17 mouse cellular contexts compared by ENCODE assay signal in the genomic region with DNA sequence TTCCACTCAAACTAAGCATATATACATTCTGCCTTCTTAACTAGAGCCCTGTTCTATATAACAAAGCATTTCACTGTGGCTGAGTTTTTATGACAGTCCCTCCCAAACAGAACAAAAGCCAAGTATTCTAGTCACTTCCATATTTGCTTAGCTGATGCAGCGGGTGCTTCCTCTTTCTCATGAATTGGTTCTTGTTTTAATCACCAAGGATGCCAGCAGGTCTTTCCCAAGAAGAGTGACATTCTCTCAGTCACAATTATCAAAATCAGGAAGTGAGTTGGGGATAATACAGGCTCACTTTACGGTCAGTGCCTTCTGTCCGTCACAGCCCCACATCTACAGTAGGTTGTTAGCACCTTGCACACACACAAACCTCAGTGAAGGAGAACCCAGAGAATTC. TPM values are rescaled to one million over a fixed set of nuclear protein-coding genes. Genes with fewer than 3 reads are reported as not detected.
DNase-seq lines count a peak whose midpoint lies in the region; ATAC-seq and TF ChIP-seq lines count a peak whose summit lies in the region.
"Had no signal": no experiment of that assay in that cellular context is flagged by ENCODE, and none has a peak within 500 bp of the region (broad histone marks: within the 10 kb centered on the region; RNA-seq: fewer than 3 reads in every experiment).

No protein-coding gene starts in this region.

- no peak overlapping the region for H3K4me2 ChIP-seq in intestine, postnatal 0 days (replicated peaks; ENCODE audit: low read depth)
- no peak overlapping the region for H3K4me2 ChIP-seq in stomach, embryonic 16.5 days (ENCODE audit: low read depth, low read length)
- H3K4me2 ChIP-seq: kidney, embryonic 15.5 days; limb, embryonic 12.5 days; midbrain, embryonic 13.5 days; neural tube, embryonic 13.5 days had no signal

- H3K9me3 ChIP-seq in intestine, postnatal 0 days (ENCODE audit: control insufficient read depth) = no peaks in the 10 kb centered on the region
- H3K9me3 ChIP-seq in stomach, embryonic 16.5 days (replicated peaks; ENCODE audit: control insufficient read depth, low read length) = no peaks in the 10 kb centered on the region
- H3K9me3 ChIP-seq: kidney, embryonic 15.5 days; limb, embryonic 12.5 days; midbrain, embryonic 13.5 days; neural tube, embryonic 13.5 days had no signal

- no peak for TF ChIP-seq CTCF in gastrocnemius, adult 2 months (IDR thresholded peaks at IDR 0.05)
- TF ChIP-seq CTCF in intestine, postnatal 0 days (IDR thresholded peaks at IDR 0.05; ENCODE audit: low read depth) = no peak

- ATAC-seq in intestine, postnatal 0 days = no peak
- no peak for ATAC-seq in stomach, embryonic 16.5 days (ENCODE audit: insufficient read depth, low FRiP score)
- ATAC-seq: midbrain, embryonic 13.5 days; Patski had no signal

- H3K4me3 ChIP-seq in gastrocnemius, adult 2 months = no peak overlapping the region
- H3K4me3 ChIP-seq in intestine, postnatal 0 days (ENCODE audit: low read depth, low read length) = no peak overlapping the region
- H3K4me3 ChIP-seq in stomach, embryonic 16.5 days (replicated peaks; ENCODE audit: low read length) = no peak overlapping the region
- H3K4me3 ChIP-seq: heart, adult 2 months; kidney, embryonic 15.5 days; limb, embryonic 12.5 days; midbrain, embryonic 13.5 days; neural tube, embryonic 13.5 days had no signal

- H3K36me3 ChIP-seq in intestine, postnatal 0 days (ENCODE audit: control insufficient read depth, insufficient read depth) = no peaks in the 10 kb centered on the region
- no peaks in the 10 kb centered on the region for H3K36me3 ChIP-seq in stomach, embryonic 16.5 days (ENCODE audit: control insufficient read depth, insufficient read depth, low read length)
- H3K36me3 ChIP-seq: kidney, embryonic 15.5 days; midbrain, embryonic 13.5 days had no signal

- no peak overlapping the region for H3K9ac ChIP-seq in intestine, postnatal 0 days (ENCODE audit: low read depth, low read length)
- no peak overlapping the region for H3K9ac ChIP-seq in stomach, embryonic 16.5 days (ENCODE audit: low read length)
- H3K9ac ChIP-seq: kidney, embryonic 15.5 days; limb, embryonic 12.5 days; midbrain, embryonic 13.5 days; neural tube, embryonic 13.5 days had no signal

- WGBS in intestine, postnatal 0 days = 26% methylated on average over 3 of the region's 3 CpGs
- 59% methylated on average over 3 of the region's 3 CpGs for WGBS in stomach, embryonic 16.5 days

- no peaks in the 10 kb centered on the region for H3K27me3 ChIP-seq in intestine, postnatal 0 days (replicated peaks; ENCODE audit: control insufficient read depth, insufficient read depth, low read length)
- H3K27me3 ChIP-seq in stomach, embryonic 16.5 days (ENCODE audit: control insufficient read depth, insufficient read depth, low read length) = no peaks in the 10 kb centered on the region
- H3K27me3 ChIP-seq: kidney, embryonic 15.5 days; limb, embryonic 12.5 days; neural tube, embryonic 13.5 days; Patski had no signal

- peaks cover 24% of the 10 kb centered on the region for H3K4me1 ChIP-seq in intestine, postnatal 0 days (replicated peaks; ENCODE audit: control insufficient read depth, insufficient read depth, low read length)
- H3K4me1 ChIP-seq in stomach, embryonic 16.5 days (ENCODE audit: control insufficient read depth, insufficient read depth, low read length) = peaks cover 43% of the 10 kb centered on the region

- peak overlapping the region; percentile 6; the same call in 1 of the 2 replicates for H3K27ac ChIP-seq in gastrocnemius, adult 2 months
- H3K27ac ChIP-seq in intestine, postnatal 0 days (ENCODE audit: low read depth, low read length) = peak overlapping the region; percentile 71
- peak overlapping the region; percentile 32; the same call in 1 of the 2 replicates for H3K27ac ChIP-seq in stomach, embryonic 16.5 days (ENCODE audit: low read length)
- H3K27ac ChIP-seq: heart, adult 2 months; kidney, embryonic 15.5 days; limb, embryonic 12.5 days; midbrain, embryonic 13.5 days; neural tube, embryonic 13.5 days had no signal

- intact Hi-C loops in gastrocnemius, adult 2 months (cut with DNase I) = no loop called here

- DNase-seq in gastrocnemius, adult 2 months = no peak
- DNase-seq in gastrocnemius, adult 8-10 months (ENCODE audit: low spot score in 2 of 2) = no peak
- peak; percentile 20 for DNase-seq in retina, postnatal 1 day
- DNase-seq in retina, embryonic 14.5 days (ENCODE audit: low spot score) = no peak
- DNase-seq in frontal cortex, postnatal 10 days (ENCODE audit: low spot score in 2 of 2) = no peak
- no peak for DNase-seq in right cerebral cortex, adult 18-20 months
- DNase-seq: cerebellum, postnatal 36 days; heart, adult 2 months; layer of hippocampus, adult 9-11 months; right cerebral cortex, postnatal 4 days had no signal

RNA-seq across cellular contexts. Expression of gene Sipa1l3, which starts 26.6 kb away (rescaled TPM):
- 1 to 10 TPM; 7.0 to 9.2 TPM for total RNA-seq in gastrocnemius, adult 2 months (2021)
- total RNA-seq in gastrocnemius, adult 8-10 months (2022) = 1 to 10 TPM; 5.3 to 7.0 (median 6.2) TPM
- polyA plus RNA-seq in intestine, postnatal 0 days (2015; fragmentation: Nextera tagmentation; extraction: Ambion mirVana) = 22.0 and 25.6 TPM in 2 replicates
- 18.4 and 22.2 TPM in 2 replicates for polyA plus RNA-seq in stomach, embryonic 16.5 days (2015; fragmentation: Nextera tagmentation; extraction: Ambion mirVana)

Comparison
In these comparisons a context has a peak if more than half of its experiments do, and no peak if none do; other contexts are left out.
1. H3K27ac ChIP-seq: peak in every context shown above with its lines; median percentile 71 in intestine, postnatal 0 days; 32 in stomach, embryonic 16.5 days; 6 in gastrocnemius, adult 2 months.